Mouse (Mus musculus): Measurements from ENCODE around the gene Susd5.

GRCm38 (mm10) chr9:114050106-114050505 lies 6.8 kb upstream of the Susd5 start:
- TF ChIP-seq GATA1 (IDR thresholded peaks at IDR 0.05; ENCODE audit: borderline replicate concordance, low read length): no peak
- no peak for TF ChIP-seq FLI1 (IDR thresholded peaks at IDR 0.05; ENCODE audit: low read length)
